Mouse (Mus musculus) lung, postnatal 0 days (tissue): ENCODE measurements at regions not wholly inside any gene's neighbourhood (a gene's known extent, or its start where the extent isn't known, plus 50 kb on each side); places are given as distances from the start of the nearest gene placed in this dataset.

Experiments used
- ATAC-seq: fragments of 200-750 bp; cut with Nextera tagmentation; 2 replicates; pipeline ENCODE4 v1.8.0; 2017; ENCODE audit warnings: moderate library complexity
- DNase-seq: peaks from one replicate; pipeline ENCODE4 v3.0.0-alpha.2; 2016; ENCODE audit warnings: low spot score
- H3K27ac ChIP-seq: fragments of 300-500 bp; sonication (generic); 2 replicates; pipeline ENCODE4 v1.5.1; 2014; ENCODE audit warnings: antibody characterized with exemption, mild to moderate bottlenecking, low read length, mixed read lengths
- H3K27me3 ChIP-seq: fragments of 300-500 bp; sonication (generic); replicated peaks from 2 replicates; pipeline ENCODE4 v1.6.1; 2014; ENCODE audit warnings: low read length, mixed read lengths; ENCODE audit not compliant: insufficient read depth
- H3K36me3 ChIP-seq: fragments of 300-500 bp; sonication (generic); 2 replicates; pipeline ENCODE4 v1.6.1; 2014; ENCODE audit warnings: low read length, mixed read lengths; ENCODE audit not compliant: insufficient read depth
- H3K4me1 ChIP-seq: fragments of 300-500 bp; sonication (generic); 2 replicates; pipeline ENCODE4 v1.6.1; 2014; ENCODE audit warnings: antibody characterized with exemption, low read depth, low read length, mixed read lengths; ENCODE audit not compliant: insufficient read depth
- H3K4me2 ChIP-seq: fragments of 300-500 bp; sonication (generic); replicated peaks from 2 replicates; pipeline ENCODE4 v1.6.1; 2014; ENCODE audit warnings: low read depth, mild to moderate bottlenecking, low read length, moderate library complexity, mixed read lengths
- H3K4me3 ChIP-seq: fragments of 300-500 bp; sonication (generic); 2 replicates; pipeline ENCODE4 v1.5.1; 2014; ENCODE audit warnings: low read depth, low read length
- H3K9ac ChIP-seq: fragments of 300-500 bp; sonication (generic); replicated peaks from 2 replicates; pipeline ENCODE4 v1.6.1; 2014; ENCODE audit warnings: low read depth, mild to moderate bottlenecking
- H3K9me3 ChIP-seq: fragments of 300-500 bp; sonication (generic); 2 replicates; pipeline ENCODE4 v1.6.1; 2016; ENCODE audit warnings: low read length, mixed read lengths
- CTCF ChIP-seq: IDR thresholded peaks from 2 replicates; pipeline ENCODE4 v1.5.1; 2016; ENCODE audit warnings: antibody characterized with exemption, mild to moderate bottlenecking
- EP300 ChIP-seq: IDR thresholded peaks from 2 replicates; pipeline ENCODE4 v1.6.1; 2016; ENCODE audit warnings: antibody characterized with exemption, mild to moderate bottlenecking, control low read depth
- WGBS: fragments of 180-500 bp; shearing (Covaris S2); extraction: QIAGEN DNeasy Blood & Tissue Kit; methylation state at CpG from one replicate; pipeline ENCODE4 v1.1.7; 2014; 5-methylcytosine and 5-hydroxymethylcytosine counted together

DNA sequence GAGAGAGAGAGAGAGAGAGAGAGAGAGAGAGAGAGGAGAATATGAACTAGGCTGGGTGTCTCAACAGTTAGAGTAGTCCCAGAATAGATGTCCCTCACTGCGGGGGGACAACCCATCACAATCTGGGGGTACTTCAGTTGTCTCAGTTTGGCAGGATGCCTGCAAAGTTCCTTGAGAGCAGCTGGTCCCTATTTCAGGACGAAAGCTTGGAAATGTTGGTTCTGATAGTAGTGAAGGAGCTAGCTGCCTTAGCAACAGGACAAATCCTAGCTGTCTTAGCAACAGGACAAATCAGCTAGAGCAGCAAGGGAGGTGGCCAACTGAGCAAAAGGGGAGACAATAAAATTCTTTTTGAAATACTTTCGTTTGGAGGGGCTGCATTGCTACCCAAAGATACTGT lies 139.9 kb upstream of the Frg1 start:
- no peak overlapping the region for H3K4me3 ChIP-seq
- H3K27me3 ChIP-seq = no peaks in the 10 kb centered on the region
- no peak for TF ChIP-seq EP300
- no peak for TF ChIP-seq CTCF
- WGBS = 46% methylated on average over 3 of the region's 3 CpGs
- no peak overlapping the region for H3K27ac ChIP-seq
- no peak overlapping the region for H3K4me2 ChIP-seq
- no peaks in the 10 kb centered on the region for H3K9me3 ChIP-seq
- no peaks in the 10 kb centered on the region for H3K4me1 ChIP-seq
- H3K9ac ChIP-seq = no peak overlapping the region
- no peak for ATAC-seq
- H3K36me3 ChIP-seq = no peaks in the 10 kb centered on the region
- no peak for DNase-seq

DNA sequence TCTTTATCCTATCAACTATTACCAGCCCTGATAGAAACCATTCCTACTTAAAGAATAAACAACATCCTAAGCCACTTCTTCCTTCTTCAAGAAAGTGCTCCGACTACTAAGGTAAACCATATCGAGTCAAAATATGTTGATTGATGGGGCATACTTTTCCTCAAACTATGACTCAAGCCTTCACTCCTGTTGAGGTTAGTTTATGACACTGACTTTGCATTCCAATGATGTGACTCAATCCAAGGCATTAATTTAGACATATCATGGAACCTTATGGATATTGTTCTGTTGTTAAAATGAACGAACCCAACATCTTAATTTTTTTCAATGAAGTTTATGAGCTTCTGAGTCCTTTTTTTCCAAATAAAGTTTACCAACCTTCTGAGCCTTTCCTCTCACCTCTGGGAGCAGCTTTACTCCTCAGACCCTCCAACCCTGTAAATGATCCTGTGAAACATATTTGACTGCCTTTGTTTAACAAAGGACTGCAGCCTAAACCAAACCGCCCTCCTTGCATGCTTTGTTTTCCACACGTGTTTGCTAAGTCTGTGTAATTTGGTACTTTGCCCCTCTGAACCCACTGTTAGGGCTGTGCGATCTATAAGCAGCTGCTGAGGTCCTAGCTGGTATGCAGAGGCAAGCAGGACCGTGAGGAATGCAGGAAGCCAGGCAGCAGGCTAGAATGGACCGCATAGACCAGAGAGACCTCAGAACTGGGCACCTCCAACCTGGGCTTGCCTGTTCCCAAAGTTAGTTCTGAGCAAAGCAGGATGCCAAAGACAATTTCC lies 136.1 kb upstream of the Frg1 start:
- TF ChIP-seq EP300 (no peak), CTCF (no peak)
- DNase-seq = no peak
- Histone ChIP-seq H3K4me1 (no peaks in the 10 kb centered on the region), H3K9ac (no peak overlapping the region), H3K27ac (no peak overlapping the region), H3K36me3 (no peaks in the 10 kb centered on the region), H3K4me2 (no peak overlapping the region), H3K27me3 (no peaks in the 10 kb centered on the region), H3K4me3 (no peak overlapping the region), H3K9me3 (no peaks in the 10 kb centered on the region)
- 44% methylated on average over 8 of the region's 8 CpGs for WGBS
- ATAC-seq = no peak

DNA sequence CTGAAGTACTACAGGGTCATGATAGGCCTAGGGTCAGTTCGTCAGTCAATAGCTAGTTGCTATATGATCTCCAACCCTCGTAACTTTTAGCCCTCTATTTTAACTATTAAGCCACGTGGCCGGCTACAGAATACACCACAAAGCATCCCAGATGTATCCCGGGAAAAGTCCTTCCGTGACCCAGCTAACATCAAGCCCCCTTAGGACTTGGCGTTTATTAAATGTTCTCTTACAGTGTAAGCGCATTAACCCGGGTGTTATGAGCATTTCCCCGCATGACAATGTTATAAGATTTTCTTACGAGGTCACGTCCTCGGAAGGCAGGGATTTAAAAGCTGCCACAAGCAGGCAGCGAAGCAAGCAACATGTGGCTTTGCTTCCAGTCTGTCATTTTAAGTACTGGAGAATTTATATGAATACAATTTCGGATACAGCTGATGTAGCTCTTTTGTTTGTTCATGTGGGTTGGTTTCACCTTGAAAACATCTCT lies 135.1 kb upstream of the Frg1 start:
- Histone ChIP-seq H3K36me3 (no peaks in the 10 kb centered on the region), H3K9me3 (no peaks in the 10 kb centered on the region), H3K27ac (no peak overlapping the region), H3K4me1 (no peaks in the 10 kb centered on the region), H3K4me2 (no peak overlapping the region), H3K4me3 (no peak overlapping the region), H3K9ac (no peak overlapping the region), H3K27me3 (no peaks in the 10 kb centered on the region)
- ATAC-seq = no peak
- TF ChIP-seq CTCF (no peak), EP300 (no peak)
- WGBS = 78% methylated on average over 15 of the region's 15 CpGs
- DNase-seq = no peak

DNA sequence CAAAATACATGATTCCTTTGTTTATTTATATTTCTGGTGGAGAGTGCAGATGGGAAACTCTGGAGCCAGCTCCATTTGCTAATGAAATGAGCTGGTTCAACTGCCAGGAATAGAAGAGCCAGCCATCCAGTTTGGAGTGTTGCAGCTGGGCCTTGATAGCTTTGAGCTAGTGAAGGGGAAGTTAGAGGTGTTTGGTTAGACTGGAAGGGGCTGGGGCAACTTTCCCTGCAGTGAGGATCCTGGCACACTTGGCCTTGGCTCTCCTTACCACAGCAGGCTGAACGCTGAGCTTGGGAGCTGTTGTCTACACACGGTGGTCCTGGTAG lies 133.2 kb upstream of the Frg1 start:
- H3K9me3 ChIP-seq = no peaks in the 10 kb centered on the region
- 57% methylated on average over 2 of the region's 2 CpGs for WGBS
- no peaks in the 10 kb centered on the region for H3K36me3 ChIP-seq
- no peaks in the 10 kb centered on the region for H3K4me1 ChIP-seq
- no peak overlapping the region for H3K4me3 ChIP-seq
- no peak overlapping the region for H3K9ac ChIP-seq
- H3K27ac ChIP-seq = no peak overlapping the region
- TF ChIP-seq CTCF (no peak), EP300 (no peak)
- H3K27me3 ChIP-seq = no peaks in the 10 kb centered on the region
- peak; percentile 58 for ATAC-seq
- H3K4me2 ChIP-seq = no peak overlapping the region
- DNase-seq = peak; percentile 42

DNA sequence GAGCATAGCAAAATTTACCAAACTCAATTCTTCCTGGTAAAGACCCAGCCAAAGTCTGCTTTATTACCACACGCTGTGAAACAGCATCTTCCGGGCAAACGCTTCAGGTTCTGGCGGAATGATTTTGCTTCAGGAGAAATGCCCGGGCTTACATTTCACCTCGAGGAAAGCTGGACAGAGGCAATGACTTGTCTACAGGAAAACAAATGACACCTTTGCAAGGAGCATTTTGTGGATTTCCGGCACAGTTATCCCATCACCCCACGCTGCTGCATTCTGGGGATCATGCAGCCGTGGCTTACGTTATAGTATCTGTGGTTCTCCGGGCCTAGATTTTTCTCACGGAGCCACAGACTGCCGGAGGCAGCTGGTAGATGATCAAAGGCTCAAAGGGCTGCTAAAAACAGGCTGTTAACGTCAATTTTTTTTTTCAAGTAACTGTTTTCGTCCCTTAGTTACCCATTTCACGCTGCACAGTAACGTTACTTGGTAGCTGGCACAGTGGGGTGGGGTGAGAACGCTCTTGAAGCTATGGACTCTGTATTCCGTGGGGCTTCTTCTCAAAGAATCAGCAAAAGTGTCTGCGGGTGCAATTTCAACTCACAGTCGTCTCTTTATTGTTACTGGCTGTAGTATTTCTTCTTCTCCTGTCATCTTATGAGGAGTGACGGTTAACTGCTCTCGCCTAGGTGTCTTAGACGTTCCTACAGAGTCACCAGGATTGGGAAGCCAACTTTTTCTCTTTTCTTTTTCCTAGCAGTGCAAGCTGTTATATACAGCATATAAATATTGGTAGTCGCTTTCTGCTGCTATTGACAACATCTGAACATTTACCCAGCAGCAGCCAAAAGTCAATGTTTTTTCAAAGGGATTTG lies 132.6 kb upstream of the Frg1 start:
- peak; percentile 63 for ATAC-seq
- H3K4me3 ChIP-seq = no peak overlapping the region
- peak; percentile 5 for DNase-seq
- no peak overlapping the region; the same call in 1 of the 2 replicates for H3K4me2 ChIP-seq
- H3K9me3 ChIP-seq = no peaks in the 10 kb centered on the region
- no peaks in the 10 kb centered on the region for H3K27me3 ChIP-seq
- H3K4me1 ChIP-seq = no peaks in the 10 kb centered on the region
- 50% methylated on average over 25 of the region's 25 CpGs for WGBS
- no peak overlapping the region for H3K9ac ChIP-seq
- TF ChIP-seq EP300 (no peak), CTCF (no peak)
- H3K27ac ChIP-seq = no peak overlapping the region
- H3K36me3 ChIP-seq = no peaks in the 10 kb centered on the region

DNA sequence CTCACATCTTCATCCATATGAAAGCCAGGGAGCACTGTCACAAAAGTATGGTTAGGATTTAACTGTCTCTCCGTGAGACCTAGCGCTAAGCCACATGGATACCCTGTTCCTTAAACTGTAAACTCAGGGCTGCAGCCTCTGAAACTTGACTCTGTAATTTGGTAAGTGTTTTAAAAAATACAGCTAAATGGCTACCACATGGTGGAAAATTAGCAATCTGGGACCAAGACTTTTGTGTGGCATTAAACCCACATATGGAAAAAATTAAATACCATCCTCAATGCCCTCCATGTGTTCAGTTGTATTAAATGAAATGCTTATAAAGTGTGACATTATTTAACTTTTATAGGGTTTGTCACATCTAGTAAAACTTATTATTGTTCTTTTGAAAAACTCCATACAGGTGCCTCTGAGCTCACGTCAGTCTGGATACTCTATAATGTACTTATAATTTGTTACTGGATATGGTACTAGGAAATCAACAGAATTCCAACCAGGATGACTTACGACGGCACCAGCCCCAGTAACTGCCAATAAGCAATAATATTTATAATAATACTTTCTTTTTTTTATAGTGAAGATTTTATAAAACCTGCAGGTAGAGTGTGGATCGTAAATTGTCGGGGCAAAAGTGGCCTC lies 131.0 kb upstream of the Frg1 start:
- Histone ChIP-seq H3K4me3 (no peak overlapping the region), H3K4me2 (no peak overlapping the region), H3K27me3 (no peaks in the 10 kb centered on the region), H3K27ac (no peak overlapping the region), H3K9me3 (no peaks in the 10 kb centered on the region), H3K36me3 (no peaks in the 10 kb centered on the region), H3K9ac (no peak overlapping the region), H3K4me1 (no peaks in the 10 kb centered on the region)
- TF ChIP-seq CTCF = no peak
- no peak for TF ChIP-seq EP300
- 91% methylated on average over 7 of the region's 7 CpGs for WGBS
- DNase-seq (no peak), ATAC-seq (no peak)
